Mouse (Mus musculus) megakaryocyte, embryonic 14.5 days (primary cell): ENCODE data around the gene Rplp2. TPM values are rescaled to one million over a fixed set of nuclear protein-coding genes. Genes with fewer than 3 reads are reported as not detected.

Source experiments
- H3K27me3 ChIP-seq: replicated peaks from 2 replicates; pipeline ENCODE3; 2012; ENCODE audit warnings: inconsistent platforms
- H3K36me3 ChIP-seq: replicated peaks from 2 replicates; pipeline ENCODE3; 2012; ENCODE audit warnings: low read length, inconsistent platforms, mixed read lengths
- H3K4me1 ChIP-seq: 2 replicates; pipeline ENCODE4 v1.6.1; 2012; ENCODE audit warnings: inconsistent platforms
- H3K4me3 ChIP-seq: replicated peaks from 2 replicates; pipeline ENCODE3; 2012; ENCODE audit warnings: moderate library complexity, mild to moderate bottlenecking, inconsistent platforms
- H3K9me3 ChIP-seq: 2 replicates; pipeline ENCODE4 v1.6.1; 2012; ENCODE audit warnings: inconsistent platforms
- FLI1 ChIP-seq: IDR thresholded peaks from 2 replicates; pipeline ENCODE4 v1.6.1; 2012; ENCODE audit warnings: low read length, inconsistent platforms, mixed read lengths
- GATA1 ChIP-seq: IDR thresholded peaks from 3 replicates; pipeline ENCODE4 v1.6.1; 2012; ENCODE audit warnings: mixed read lengths, low read length, inconsistent platforms, borderline replicate concordance
- polyA plus RNA-seq: library from polyadenylated mRNA; stranded (reverse); fragments of >175 nt; gene quantifications from 2 replicates; pipeline ENCODE4 v1.2.3, GENCODE M21; 2012; ENCODE audit warnings: low replicate concordance; ENCODE audit not compliant: insufficient read depth

Gene Rplp2
- polyA plus RNA-seq, 1 experiment, result 9,533 TPM

DNA sequence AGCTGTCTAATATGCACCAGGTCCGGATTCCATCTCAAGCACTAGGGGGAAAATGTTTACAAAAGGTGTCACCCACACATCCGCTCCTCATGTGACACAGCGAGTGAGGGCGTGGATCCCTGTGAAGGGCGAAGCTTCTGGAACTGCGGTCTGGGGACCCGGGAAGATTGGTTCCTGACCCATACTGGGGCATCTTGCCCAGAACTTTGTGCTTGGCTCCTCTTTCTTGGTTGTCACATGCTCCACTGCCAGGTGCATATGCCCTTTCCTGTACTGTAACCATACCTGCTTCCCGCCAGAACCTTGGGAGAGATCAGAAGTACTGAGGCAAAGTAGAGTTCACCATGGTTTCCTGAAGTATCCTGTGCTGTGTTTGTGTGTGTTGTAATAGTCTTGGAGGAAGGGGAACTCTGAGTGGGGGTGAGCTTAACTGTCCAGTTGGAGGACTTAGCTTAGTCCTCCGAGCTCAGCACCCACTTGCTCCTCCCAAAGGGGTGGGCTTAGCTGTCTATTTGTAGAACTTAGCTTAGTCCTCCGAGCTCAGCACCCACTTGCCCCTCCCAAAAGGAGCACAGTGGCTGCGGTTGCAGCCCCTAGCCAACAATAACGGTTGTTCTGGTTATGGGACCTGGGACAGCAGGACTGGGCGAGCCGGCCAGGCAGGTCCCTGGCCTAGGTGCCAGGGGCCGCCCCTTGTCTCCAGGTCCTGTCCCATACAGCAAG, 13.4 kb downstream of the Rplp2 start, which contains the start of gene Cracr2b:
TSS of gene Cracr2b (plus strand) at position 704 of the 723 bp plus-strand sequence.
- no peaks in the 10 kb centered on the region for H3K9me3 ChIP-seq
- H3K36me3 ChIP-seq, result peaks cover 65% of the 10 kb centered on the region
- H3K27me3 ChIP-seq, result peaks cover 20% of the 10 kb centered on the region
- peaks cover 96% of the 10 kb centered on the region for H3K4me1 ChIP-seq
- TF ChIP-seq GATA1 (no peak), FLI1 (no peak)
- H3K4me3 ChIP-seq, result peak within 1 kb of the TSS; percentile 90

DNA sequence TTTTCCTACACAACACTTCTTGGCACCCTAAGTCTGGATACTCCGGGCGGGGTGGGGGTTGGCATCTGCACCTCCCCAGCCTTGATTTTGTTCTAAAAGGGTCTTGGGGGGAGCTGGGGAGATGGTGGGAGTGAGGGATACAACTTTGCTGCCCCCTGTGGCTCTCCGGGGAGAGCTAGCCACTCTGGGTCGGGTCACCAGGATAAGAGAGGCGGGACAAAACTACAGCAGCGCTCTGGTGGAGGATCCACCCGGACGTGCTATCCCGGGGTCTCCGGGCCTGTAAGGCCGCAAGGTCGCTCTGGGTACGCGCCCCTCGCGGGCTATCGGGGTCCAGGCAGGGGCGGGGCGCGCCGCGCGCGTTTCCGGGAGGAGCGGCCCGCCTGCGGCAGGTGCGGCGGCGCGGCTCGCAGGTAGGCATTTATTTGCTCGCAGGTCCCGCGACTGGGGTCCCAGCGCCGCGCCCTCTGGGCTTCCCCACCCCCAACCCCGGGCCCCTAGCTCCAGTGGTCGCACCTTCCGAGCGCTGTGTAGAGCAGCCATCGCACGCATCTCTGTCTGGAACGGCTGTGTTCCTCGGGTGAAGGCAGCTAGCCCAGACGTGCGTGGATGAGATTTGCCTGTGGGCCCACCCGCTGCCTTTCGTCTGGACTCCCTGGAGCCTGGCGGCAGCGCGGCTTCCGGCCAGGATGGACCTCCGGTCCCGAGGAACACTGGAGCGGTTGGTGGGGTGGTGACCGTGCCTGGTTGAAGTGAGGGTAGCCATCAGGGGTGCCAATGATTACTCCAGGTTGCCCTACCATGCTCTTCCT, 14.6 kb downstream of the Rplp2 start:
- Histone ChIP-seq H3K27me3 (peaks cover 20% of the 10 kb centered on the region), H3K4me3 (peak overlapping the region; percentile 90), H3K36me3 (peaks cover 61% of the 10 kb centered on the region), H3K4me1 (peaks cover 98% of the 10 kb centered on the region), H3K9me3 (no peaks in the 10 kb centered on the region)
- TF ChIP-seq FLI1, result no peak
- no peak for TF ChIP-seq GATA1

DNA sequence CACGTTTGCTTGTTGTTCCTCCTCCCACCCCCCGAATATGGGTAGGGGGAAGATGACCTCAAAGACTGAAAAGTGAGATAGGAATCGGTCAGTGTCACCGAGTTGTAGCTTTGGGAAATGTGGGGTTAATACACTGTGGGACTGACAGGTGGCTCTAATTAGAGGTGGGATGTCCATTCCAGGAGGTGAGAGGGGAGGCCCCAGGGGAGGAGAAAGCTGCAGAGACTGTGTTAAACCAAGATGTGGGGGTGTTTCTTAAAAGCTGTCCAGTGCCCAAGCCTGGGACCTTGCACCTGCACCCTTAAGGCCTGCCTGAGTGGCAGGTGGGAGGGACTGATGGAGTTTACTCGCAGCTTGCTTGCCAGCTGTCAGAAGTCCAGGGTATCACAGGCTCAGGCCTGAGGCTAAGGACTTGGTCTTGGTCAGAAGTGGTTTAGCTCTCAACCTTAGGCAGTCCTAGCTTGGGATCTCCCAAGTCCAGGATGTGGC, 15.2 kb downstream of the Rplp2 start:
- TF ChIP-seq GATA1 (no peak), FLI1 (no peak)
- H3K4me1 ChIP-seq, result peaks cover 95% of the 10 kb centered on the region

DNA sequence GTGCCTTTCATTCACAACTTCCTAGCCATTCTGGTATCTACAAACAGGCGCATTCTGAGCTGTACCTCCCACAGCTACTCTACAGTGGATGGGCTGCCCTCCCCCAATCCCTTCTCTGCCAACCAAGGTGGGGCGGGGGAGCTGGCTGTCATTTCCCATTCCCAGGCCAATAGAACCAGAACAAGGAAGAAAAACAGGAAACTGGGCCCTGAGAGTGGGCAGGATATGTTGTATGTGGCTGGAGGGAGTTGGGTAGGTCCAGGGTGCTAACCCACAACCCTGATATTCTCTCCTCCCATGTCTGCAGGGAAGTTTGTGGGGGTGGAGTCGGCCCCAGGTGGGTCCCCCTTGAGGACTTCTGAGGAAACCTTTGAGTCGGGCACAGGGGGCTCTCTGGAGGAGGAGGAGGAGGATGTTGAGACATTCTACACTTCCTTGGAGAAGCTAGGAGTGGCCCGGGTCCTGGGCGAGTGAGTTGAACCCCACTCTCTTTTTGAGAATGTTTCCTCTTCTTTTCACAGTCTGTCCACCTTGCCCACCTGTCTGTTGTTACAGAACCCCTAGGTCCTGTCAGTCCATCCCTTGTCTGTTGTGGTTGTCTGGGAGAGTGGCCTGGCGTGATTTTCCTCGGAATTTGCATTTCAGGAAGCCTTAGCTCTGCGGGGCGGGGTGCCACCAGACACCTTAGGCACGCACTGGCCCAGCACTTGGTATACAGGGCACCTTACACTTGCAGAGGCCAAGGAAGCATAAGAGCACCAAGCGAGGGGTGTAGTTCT, 16.8 kb downstream of the Rplp2 start:
- Histone ChIP-seq H3K9me3 (no peaks in the 10 kb centered on the region), H3K4me1 (peaks cover 92% of the 10 kb centered on the region), H3K27me3 (peaks cover 20% of the 10 kb centered on the region), H3K4me3 (peak overlapping the region; percentile 86), H3K36me3 (peaks cover 39% of the 10 kb centered on the region)
- TF ChIP-seq GATA1 (no peak), FLI1 (no peak)

More for the DNA sequence above, 15.2 kb downstream of the Rplp2 start:
- Histone ChIP-seq H3K27me3 (peaks cover 20% of the 10 kb centered on the region), H3K4me3 (peak overlapping the region; percentile 90), H3K9me3 (no peaks in the 10 kb centered on the region), H3K36me3 (peaks cover 55% of the 10 kb centered on the region)

DNA sequence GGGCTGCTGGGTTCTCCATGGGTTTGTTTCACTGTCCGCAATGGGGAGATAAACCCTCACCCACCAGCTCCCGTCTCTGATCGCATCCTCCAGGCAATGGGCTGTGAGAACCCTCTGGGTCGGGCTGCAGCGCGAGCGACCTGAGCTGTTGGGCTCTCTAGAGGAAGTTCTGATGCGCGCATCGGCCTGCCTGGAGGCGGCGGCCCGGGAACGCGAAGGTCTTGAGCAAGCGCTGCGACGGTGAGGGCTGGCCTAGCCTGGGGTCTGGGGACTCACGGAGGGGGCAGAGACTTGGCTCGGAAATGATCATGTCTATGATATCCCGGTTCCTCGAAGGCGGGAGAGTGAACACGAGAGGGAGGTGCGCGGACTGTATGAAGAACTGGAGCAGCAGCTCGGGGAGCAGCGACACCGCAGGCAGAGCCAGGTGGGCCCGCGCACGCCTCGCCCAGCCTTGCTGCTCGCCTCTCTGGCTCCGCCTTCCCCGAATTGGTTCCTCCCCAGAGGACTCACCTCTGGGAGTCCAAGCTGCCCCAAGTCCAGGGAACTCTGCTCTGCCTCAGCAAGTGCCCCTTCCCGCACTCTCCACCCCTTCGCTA, 17.5 kb downstream of the Rplp2 start:
- no peaks in the 10 kb centered on the region for H3K9me3 ChIP-seq
- no peak for TF ChIP-seq GATA1
- TF ChIP-seq FLI1, result no peak
- peak overlapping the region; percentile 86 for H3K4me3 ChIP-seq
- H3K36me3 ChIP-seq, result peaks cover 39% of the 10 kb centered on the region
- H3K4me1 ChIP-seq, result peaks cover 92% of the 10 kb centered on the region
- peaks cover 20% of the 10 kb centered on the region for H3K27me3 ChIP-seq

DNA sequence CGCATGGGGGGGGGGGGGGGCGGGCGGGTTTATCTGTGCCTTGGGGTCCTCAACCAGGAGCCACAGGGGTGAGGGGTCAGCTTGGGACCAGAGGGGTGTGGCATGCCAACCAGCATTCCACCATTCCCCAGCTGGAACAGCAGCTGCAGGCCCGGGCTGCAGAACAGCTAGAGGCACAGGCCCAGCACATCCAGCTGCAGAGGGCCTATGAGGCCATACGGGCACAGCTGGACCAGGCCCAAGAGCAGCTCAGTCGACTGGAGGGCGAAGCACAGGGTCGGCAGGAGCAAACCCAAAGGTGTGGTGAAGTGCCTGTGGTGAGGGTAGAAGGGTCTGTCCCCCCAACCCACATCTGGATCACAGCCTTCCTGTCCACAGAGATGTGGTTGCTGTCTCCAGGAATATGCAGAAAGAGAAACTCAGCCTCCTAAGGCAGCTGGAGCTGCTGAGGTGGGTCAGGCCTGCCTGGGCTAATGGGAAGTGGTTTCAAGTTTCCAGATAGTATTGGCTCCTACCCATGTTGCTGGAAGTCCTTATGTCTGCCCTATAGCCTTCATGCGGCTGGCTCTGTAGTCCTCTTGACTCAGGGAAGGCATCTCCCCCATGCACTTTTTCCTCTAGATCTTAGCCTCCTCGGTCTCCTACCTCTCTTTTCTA, 18.3 kb downstream of the Rplp2 start:
- Histone ChIP-seq H3K4me3 (peak overlapping the region; percentile 86), H3K36me3 (peaks cover 39% of the 10 kb centered on the region), H3K4me1 (peaks cover 95% of the 10 kb centered on the region), H3K27me3 (peaks cover 20% of the 10 kb centered on the region), H3K9me3 (no peaks in the 10 kb centered on the region)
- TF ChIP-seq GATA1 (no peak), FLI1 (no peak)

DNA sequence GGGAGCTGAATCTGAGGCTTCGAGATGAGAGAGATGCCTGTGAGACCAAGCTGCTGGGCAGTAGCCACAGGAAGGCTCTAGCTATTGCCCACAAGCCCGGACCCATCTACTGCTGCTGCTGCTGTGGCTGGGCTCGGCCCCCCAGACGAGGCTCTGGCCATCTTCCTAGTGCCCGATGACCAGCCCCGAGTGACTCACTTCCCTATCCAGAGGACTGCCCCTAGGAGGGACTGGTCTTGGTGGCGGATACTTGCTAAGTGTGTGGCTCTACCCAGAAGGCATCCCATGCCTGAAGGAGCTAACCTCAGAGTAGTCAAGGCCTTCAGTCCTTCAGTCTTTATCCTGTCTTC, 18.9 kb downstream of the Rplp2 start:
- TF ChIP-seq FLI1 (no peak), GATA1 (no peak)
- Histone ChIP-seq H3K27me3 (peaks cover 16% of the 10 kb centered on the region), H3K4me1 (peaks cover 95% of the 10 kb centered on the region), H3K9me3 (no peaks in the 10 kb centered on the region), H3K4me3 (peak overlapping the region; percentile 86), H3K36me3 (peaks cover 39% of the 10 kb centered on the region)

DNA sequence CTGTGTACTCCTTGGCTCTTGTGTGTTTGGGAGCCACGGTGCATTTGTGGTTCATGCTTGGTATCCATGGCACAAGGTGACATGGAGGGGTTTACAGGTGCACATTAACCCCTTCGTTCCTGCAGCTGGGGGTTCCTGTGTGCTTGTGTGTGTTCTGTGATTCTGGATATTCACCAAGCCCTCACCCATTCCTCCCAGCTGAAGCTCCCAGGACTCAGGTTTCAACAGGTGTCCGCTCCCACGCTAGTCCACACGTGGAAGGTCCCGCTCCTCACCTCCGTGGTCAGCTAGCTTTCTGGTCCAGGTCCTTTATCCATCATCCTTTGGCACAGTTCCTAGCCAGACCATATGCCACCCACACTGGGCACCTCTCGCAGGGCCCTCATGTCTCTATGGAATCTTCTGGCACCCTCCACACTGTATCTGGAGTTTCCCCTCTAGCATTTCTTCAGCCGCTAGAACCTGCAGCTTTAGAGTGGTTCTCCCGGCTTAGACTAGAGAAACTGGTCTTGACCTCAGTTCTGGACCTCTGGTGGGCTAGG, 19.5 kb downstream of the Rplp2 start:
- H3K4me1 ChIP-seq, result peaks cover 94% of the 10 kb centered on the region
- H3K4me3 ChIP-seq, result peak overlapping the region; percentile 99
- peaks cover 45% of the 10 kb centered on the region for H3K36me3 ChIP-seq
- H3K9me3 ChIP-seq, result no peaks in the 10 kb centered on the region
- H3K27me3 ChIP-seq, result peaks cover 12% of the 10 kb centered on the region
- TF ChIP-seq FLI1, result no peak
- TF ChIP-seq GATA1, result no peak
